Mouse (Mus musculus) bone marrow macrophage, adult 2 months (primary cell): ENCODE results near the gene Ern1. TPM values are rescaled to one million over a fixed set of nuclear protein-coding genes. Genes with fewer than 3 reads are reported as not detected.

Experiments
- H3K27ac ChIP-seq: 2 replicates; pipeline ENCODE4 v1.5.1; 2012; ENCODE audit warnings: low read depth, low read length; ENCODE audit not compliant: insufficient read depth
- H3K4me1 ChIP-seq: 2 replicates; pipeline ENCODE4 v1.6.1; 2012; ENCODE audit warnings: low read length; ENCODE audit not compliant: control insufficient read depth, insufficient read depth
- H3K4me3 ChIP-seq: 2 replicates; pipeline ENCODE4 v1.5.1; 2012; ENCODE audit warnings: mild to moderate bottlenecking, low read length, moderate library complexity; ENCODE audit not compliant: insufficient read depth
- CTCF ChIP-seq: IDR thresholded peaks from 2 replicates; pipeline ENCODE4 v1.5.1; 2012; ENCODE audit warnings: low read depth, mild to moderate bottlenecking, low read length, moderate library complexity
- POLR2A ChIP-seq: IDR thresholded peaks from 2 replicates; pipeline ENCODE4 v1.6.1; 2012; ENCODE audit warnings: mild to moderate bottlenecking, low read depth, low read length, borderline replicate concordance
- polyA plus RNA-seq: library from polyadenylated mRNA; stranded (reverse); fragments of >200 nt; gene quantifications from 2 replicates; pipeline ENCODE4 v1.2.4, GENCODE M21; 2012; ENCODE audit not compliant: missing spikeins, insufficient read depth, insufficient read length

The Ern1 gene
- polyA plus RNA-seq, 1 experiment: 27.8 TPM

DNA sequence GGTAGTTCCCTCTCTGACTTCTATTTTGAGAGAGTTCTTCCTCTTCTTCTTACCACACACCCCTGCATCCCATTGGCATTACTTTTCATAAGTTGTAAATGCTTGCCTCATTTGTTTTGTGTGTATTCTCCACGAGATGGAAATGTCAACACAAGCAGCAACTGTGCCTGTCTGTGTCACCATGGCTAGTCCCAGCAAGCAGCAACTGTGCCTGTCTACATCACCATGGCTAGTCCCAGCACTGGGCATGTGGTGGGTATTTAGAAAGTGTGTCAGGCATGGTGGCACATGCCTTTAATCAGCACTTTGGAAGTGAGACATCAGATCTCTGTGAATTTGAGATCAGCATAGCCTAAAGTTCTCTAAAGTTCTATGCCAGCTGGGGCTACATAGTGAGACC, 133.5 kb downstream of the Ern1 start:
- no peak overlapping the region for H3K27ac ChIP-seq
- TF ChIP-seq POLR2A (no peak), CTCF (no peak)
- H3K4me1 ChIP-seq: peaks cover 24% of the 10 kb centered on the region
- no peak overlapping the region for H3K4me3 ChIP-seq

DNA sequence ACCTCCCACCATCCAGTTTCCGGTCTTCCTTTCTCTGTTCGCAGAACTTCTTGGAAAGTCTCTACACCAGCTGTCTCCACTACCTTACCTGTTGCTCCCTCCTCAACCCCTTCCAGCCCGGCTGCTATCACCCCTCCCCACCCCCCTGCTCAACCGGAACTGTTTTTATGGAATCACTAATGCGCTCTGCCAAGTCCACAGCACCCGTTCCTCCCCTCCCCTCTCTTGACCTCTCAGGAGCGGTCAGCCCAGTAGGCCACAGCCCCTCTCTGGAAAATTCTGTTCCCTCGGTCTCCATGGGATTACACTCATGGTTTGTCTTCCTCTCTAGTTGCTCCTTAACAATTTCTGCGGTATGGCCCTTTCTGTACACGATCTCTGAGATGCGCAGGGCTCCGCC, 134.5 kb downstream of the Ern1 start, which contains the start of gene Scn4a:
Gene Scn4a, minus strand, starts transcription at position 101 of the 400 bp plus-strand sequence.
- H3K4me3 ChIP-seq: no peak within 1 kb of the TSS
- H3K4me1 ChIP-seq: peaks cover 24% of the 10 kb centered on the region
- TF ChIP-seq POLR2A (no peak), CTCF (no peak)
- no peak within 1 kb of the TSS for H3K27ac ChIP-seq

DNA sequence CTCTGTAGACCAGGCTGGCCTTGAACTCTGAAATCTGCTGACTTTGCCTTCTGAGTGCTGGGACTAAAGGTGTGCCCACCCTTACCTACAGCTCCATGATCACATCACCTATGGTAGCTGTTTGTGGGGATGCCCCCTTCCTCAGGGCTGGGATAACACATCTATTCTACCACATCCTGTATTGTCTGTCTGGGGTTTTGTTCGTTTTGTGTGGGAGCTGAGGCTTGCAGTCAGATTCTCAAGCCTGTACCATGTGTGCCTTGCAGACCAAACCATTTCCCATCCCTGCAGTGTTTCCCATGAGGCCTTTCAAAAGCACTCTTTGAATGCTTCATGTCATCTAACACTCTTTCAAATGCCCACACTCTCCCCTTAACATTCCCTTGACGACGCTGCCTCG, 135.7 kb downstream of the Ern1 start:
- no peak overlapping the region for H3K4me3 ChIP-seq
- no peak overlapping the region for H3K27ac ChIP-seq
- no peak for TF ChIP-seq POLR2A
- peaks cover 24% of the 10 kb centered on the region for H3K4me1 ChIP-seq

DNA sequence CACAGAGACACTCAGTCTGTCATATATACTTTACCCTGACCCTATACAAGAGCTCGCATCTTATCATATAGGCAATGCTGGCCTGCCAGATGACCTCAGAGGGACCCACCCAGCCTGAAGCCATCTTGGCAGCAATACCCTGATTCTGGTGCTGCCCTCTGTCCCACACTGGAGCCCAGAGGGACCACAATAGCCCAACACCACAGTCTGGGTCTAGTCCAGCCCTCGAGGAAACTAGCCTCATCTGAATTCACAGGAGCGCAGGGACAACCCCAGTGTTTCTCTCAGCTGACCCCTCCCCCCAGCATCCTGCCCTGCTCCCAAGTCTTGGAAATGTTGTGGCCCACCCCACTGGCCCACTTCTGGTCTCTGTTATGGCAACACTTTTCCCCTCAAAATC, 136.4 kb downstream of the Ern1 start:
- no peak for TF ChIP-seq POLR2A
- no peak for TF ChIP-seq CTCF
- no peak overlapping the region for H3K4me3 ChIP-seq
- peaks cover 24% of the 10 kb centered on the region for H3K4me1 ChIP-seq
- no peak overlapping the region for H3K27ac ChIP-seq

DNA sequence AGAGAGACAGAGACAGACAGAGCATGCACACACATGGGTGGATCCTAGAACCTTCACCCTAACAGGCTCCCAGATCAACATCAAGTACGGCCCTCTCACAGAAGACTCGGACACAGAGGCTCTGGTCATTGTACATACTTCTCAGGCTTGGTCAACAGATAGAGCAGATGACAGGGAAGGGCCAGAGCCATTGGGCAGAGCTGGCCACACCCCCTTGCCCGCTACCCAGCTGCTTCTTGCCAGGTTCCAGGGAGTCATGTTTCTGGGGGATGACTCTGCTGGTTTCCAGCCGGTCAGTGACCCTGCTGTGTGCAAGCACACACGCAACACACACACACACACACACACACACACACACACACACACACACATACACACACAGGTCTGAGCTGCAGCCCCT, 136.8 kb downstream of the Ern1 start:
- no peak overlapping the region for H3K27ac ChIP-seq
- TF ChIP-seq POLR2A: no peak
- no peak for TF ChIP-seq CTCF
- peaks cover 22% of the 10 kb centered on the region for H3K4me1 ChIP-seq
- H3K4me3 ChIP-seq: no peak overlapping the region

DNA sequence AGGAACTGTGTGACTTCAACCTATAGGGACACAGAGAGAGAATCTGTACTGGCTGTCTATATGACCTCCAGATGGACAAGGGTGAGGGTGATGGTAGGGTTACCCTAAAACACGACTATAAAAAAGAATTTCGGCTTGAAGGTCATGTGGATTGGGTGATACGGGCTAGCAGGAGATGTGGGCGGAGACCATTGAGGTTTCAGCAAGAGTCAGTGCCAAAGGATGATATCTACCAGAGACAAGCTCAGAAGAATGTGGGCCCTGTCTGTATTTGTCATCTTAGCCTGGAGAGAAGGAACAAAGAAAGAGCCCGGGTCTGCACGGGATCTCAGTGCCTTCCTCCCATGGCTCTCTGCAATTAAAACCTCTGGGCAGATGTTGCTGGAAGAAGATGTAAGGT, 137.9 kb downstream of the Ern1 start:
- Histone ChIP-seq H3K27ac (no peak overlapping the region), H3K4me3 (no peak overlapping the region), H3K4me1 (peaks cover 12% of the 10 kb centered on the region)
- TF ChIP-seq POLR2A (no peak), CTCF (no peak)

- Histone ChIP-seq H3K4me3 (no peak overlapping the region), H3K27ac (no peak overlapping the region), H3K4me1 (no peaks in the 10 kb centered on the region)
- TF ChIP-seq POLR2A (no peak), CTCF (no peak)
Measured at GRCm38 (mm10) chr11:106344910-106345309, 142.7 kb downstream of the Ern1 start.

Other genes with a start within 250 kb of the Ern1 start
- 17.7 and 21.7 TPM in 2 replicates for gene Ftsj3, start 231.8 kb downstream of the Ern1 start, polyA plus RNA-seq
- 76.9 and 78.8 TPM in 2 replicates for gene Psmc5, start 231.7 kb downstream of the Ern1 start, polyA plus RNA-seq
- gene Smarcd2, start 214.9 kb downstream of the Ern1 start, polyA plus RNA-seq: 89.5 and 89.8 TPM in 2 replicates
- gene Tcam1, start 211.2 kb downstream of the Ern1 start, polyA plus RNA-seq: not detected in 2 replicates
- not detected in 2 replicates for gene Gh, start 186.0 kb downstream of the Ern1 start, polyA plus RNA-seq
- gene Cd79b, start 173.1 kb downstream of the Ern1 start, polyA plus RNA-seq: 5.1 and 6.5 TPM in 2 replicates
- gene Scn4a, start 134.6 kb downstream of the Ern1 start, polyA plus RNA-seq: not detected in 2 replicates
- not detected in 2 replicates for gene Prr29, start 122.4 kb downstream of the Ern1 start, polyA plus RNA-seq
- gene Icam2, start 99.8 kb downstream of the Ern1 start, polyA plus RNA-seq: 7.4 and 9.4 TPM in 2 replicates
- gene Tex2, start 125.6 kb upstream of the Ern1 start, polyA plus RNA-seq: 22.8 and 25.0 TPM in 2 replicates